Mouse (Mus musculus) heart, adult 2 months (tissue): Measurements from ENCODE around the gene Cdkn1c. TPM values are rescaled to one million over a fixed set of nuclear protein-coding genes. Genes with fewer than 3 reads are reported as not detected.

ENCODE experiments used
- DNase-seq, 2 experiments: peaks; one replicate each; pipeline ENCODE4 v3.0.0; 2021
- H3K27ac ChIP-seq: fragments of 200-600 bp; 2 replicates; pipeline ENCODE4 v1.8.1; 2022
- H3K27me3 ChIP-seq: fragments of 200-500 bp; 2 replicates; pipeline ENCODE4 v1.6.1; 2012; ENCODE audit warnings: mild to moderate bottlenecking, low read length, inconsistent platforms, mixed read lengths; ENCODE audit not compliant: control insufficient read depth, insufficient read depth
- H3K36me3 ChIP-seq: fragments of 200-500 bp; 2 replicates; pipeline ENCODE4 v1.6.1; 2012; ENCODE audit warnings: low read length, inconsistent platforms; ENCODE audit not compliant: control insufficient read depth, insufficient read depth
- H3K4me1 ChIP-seq: fragments of 200-500 bp; 2 replicates; pipeline ENCODE4 v1.6.1; 2011; ENCODE audit warnings: low read length; ENCODE audit not compliant: control insufficient read depth, insufficient read depth
- H3K4me3 ChIP-seq: fragments of 200-600 bp; 2 replicates; pipeline ENCODE4 v1.8.1; 2022
- H3K79me2 ChIP-seq: fragments of 200-500 bp; replicated peaks from 2 replicates; pipeline ENCODE4 v1.6.1; 2012; ENCODE audit warnings: mild to moderate bottlenecking, inconsistent platforms, low read length, moderate library complexity, mixed read lengths; ENCODE audit not compliant: control insufficient read depth, insufficient read depth
- H3K9ac ChIP-seq: fragments of 200-500 bp; 2 replicates; pipeline ENCODE4 v1.6.1; 2012; ENCODE audit warnings: low read depth, mild to moderate bottlenecking, control low read depth, inconsistent platforms, low read length, mixed read lengths
- CTCF ChIP-seq: fragments of 200-600 bp; IDR thresholded peaks from 2 replicates; pipeline ENCODE4 v1.8.1; 2022; ENCODE audit warnings: antibody characterized with exemption, mild to moderate bottlenecking, moderate library complexity
- EP300 ChIP-seq: fragments of 200-500 bp; IDR thresholded peaks from 2 replicates; pipeline ENCODE4 v1.6.1; 2011; ENCODE audit warnings: low read depth, low read length, control low read depth; ENCODE audit not compliant: insufficient read depth
- POLR2A ChIP-seq: fragments of 200-500 bp; IDR thresholded peaks from 2 replicates; pipeline ENCODE4 v1.6.1; 2011; ENCODE audit warnings: mild to moderate bottlenecking, low read depth, low read length, control low read depth; ENCODE audit not compliant: insufficient read depth
- WGBS: fragments of 180-500 bp; shearing (Covaris S2); methylation state at CpG from one replicate; pipeline ENCODE4 v1.1.7; 2018; 5-methylcytosine and 5-hydroxymethylcytosine counted together
- intact Hi-C: fragments of 180-260 bp; cut with DNase I; formaldehyde crosslinking; loops from one replicate; pipeline ENCODE4 v1.15.1; 2025
- polyA plus RNA-seq: library from polyadenylated mRNA; depleted of rRNA; stranded (reverse); fragments of >200 nt; gene quantifications from 2 replicates; pipeline ENCODE4 v1.2.3, GENCODE M21; 2012
- total RNA-seq, 2 experiments: library from RNA; stranded (reverse); gene quantifications; 2 replicates each; pipeline ENCODE4 v1.2.3; 2021

Gene Cdkn1c
- total and polyA plus RNA-seq, 3 experiments = 12.3 to 42.4 (median 33.9) TPM

DNA sequence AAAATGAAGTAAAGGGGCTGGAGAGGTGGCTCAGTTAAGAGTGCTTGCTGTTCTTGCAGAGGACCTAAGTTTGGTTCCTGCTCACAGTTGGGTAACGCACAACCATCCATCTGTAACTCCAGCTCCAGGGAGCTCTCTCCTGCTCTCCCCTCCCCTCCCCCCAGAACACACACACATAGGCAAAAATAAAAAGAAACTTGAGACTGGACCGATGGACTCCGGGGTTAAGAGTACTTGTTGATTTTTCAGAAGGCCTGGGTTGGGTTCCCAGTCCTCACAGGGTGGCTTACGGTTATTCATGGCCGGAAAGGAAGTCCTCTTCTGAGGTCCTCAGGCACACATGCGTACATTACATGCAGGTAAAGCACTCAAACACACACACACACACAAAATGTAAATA lies 43.1 kb upstream of the Cdkn1c start:
- no peak overlapping the region for H3K9ac ChIP-seq
- no peaks in the 10 kb centered on the region for H3K36me3 ChIP-seq
- peaks cover 7% of the 10 kb centered on the region for H3K27me3 ChIP-seq
- no peak overlapping the region for H3K4me3 ChIP-seq
- no peaks in the 10 kb centered on the region for H3K79me2 ChIP-seq
- H3K4me1 ChIP-seq = peaks cover 4% of the 10 kb centered on the region
- WGBS = 85% methylated on average over 6 of the region's 6 CpGs
- no peak overlapping the region for H3K27ac ChIP-seq
- intact Hi-C loops = no loop called here
- no peak for TF ChIP-seq CTCF
- no peak for TF ChIP-seq POLR2A
- TF ChIP-seq EP300 = no peak
- no peak for DNase-seq

DNA sequence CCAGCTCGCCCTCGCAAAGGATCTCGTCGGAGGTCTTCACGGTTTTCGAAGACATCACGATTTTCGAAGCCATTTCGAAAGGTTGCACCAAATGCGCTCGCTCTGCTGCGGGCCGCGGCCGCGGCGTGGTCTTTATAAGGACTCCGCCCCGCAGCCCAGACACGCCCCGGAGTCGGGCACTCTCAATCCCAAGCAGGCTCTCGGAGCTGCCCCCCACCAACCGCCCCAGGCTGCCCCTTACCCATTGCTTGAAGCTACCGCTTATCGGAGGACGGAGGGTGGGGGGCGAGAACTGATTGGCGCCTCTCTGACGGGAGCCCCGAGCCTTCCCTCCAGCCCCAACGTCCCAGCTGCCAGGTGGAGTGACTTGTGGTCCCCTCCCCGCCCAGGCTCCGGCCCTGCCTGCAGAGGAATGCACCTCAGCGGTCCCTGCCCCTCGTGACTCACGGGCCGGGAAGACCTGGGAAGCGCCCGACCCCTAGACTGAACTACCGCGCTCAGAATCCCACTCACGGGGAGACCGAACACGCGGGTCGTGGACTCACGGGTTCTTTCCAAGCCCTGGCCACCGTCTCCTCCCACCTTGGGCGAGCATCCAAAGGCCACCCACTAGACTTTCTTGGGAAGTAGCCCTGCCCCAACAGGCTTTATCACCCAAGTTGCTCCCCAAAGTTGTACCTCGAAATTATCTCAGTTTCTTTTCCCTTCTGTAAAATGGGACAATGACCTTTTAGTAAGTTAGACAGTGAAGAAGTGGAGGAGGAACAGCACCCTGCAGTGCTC lies 41.8 kb upstream of the Cdkn1c start, which contains the start of gene Phlda2:
Gene Phlda2 (minus strand): TSS at position 733 of the 783 bp plus-strand sequence.
- Histone ChIP-seq H3K36me3 (no peaks in the 10 kb centered on the region), H3K9ac (peak within 1 kb of the TSS; percentile 50; the same call in 1 of the 2 replicates), H3K27ac (no peak within 1 kb of the TSS), H3K4me1 (peaks cover 4% of the 10 kb centered on the region), H3K79me2 (no peaks in the 10 kb centered on the region), H3K4me3 (peak within 1 kb of the TSS; percentile 41), H3K27me3 (peaks cover 7% of the 10 kb centered on the region)
- intact Hi-C loops = no loop called here
- 1% methylated on average over 51 of the region's 51 CpGs for WGBS
- TF ChIP-seq POLR2A (no peak), EP300 (no peak), CTCF (no peak)
- DNase-seq = peak in 1 of 2 experiments; percentile 35

DNA sequence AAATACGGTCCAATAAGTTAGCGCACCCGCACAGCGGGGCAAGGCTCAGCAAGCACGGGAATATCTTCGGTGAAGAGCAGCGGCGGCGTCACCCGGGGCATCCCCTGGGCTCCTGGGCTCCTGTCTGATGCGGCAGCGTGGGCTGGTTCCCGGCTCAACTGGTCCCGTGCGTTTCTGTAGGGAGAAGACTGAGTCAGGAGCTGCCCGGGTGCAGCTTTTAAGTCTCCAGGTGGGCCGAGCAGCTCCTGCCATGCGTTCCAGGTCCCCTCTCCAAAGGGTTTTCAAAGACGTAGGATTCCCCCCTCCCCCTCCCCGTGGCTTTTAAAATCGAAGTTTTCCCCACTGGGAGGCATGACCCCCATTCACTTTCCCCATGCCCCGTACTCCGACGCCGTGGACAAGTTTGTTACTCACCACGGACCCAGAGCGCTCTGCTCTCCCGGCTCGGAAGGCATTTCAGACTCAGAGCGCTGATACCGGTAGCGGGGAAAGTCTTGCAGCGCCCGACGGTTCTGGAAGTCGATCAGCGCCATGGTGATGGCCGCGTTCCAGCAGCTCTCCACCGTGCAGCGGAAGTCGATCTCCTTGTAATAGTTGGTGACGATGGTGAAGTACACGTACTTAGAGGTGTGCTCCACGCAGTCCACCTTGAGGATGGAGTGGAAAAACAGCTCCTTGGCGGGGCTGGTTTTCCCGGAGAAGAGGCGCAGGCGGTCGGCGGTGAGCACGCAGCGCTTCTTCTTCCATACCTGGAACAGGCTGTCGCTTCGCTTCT lies 41.0 kb upstream of the Cdkn1c start:
- H3K27ac ChIP-seq = no peak overlapping the region
- H3K4me1 ChIP-seq = peaks cover 4% of the 10 kb centered on the region
- H3K79me2 ChIP-seq = no peaks in the 10 kb centered on the region
- TF ChIP-seq EP300 (no peak), CTCF (no peak), POLR2A (no peak)
- intact Hi-C loops = no loop called here
- H3K36me3 ChIP-seq = no peaks in the 10 kb centered on the region
- H3K4me3 ChIP-seq = peak overlapping the region; percentile 41
- H3K27me3 ChIP-seq = peaks cover 7% of the 10 kb centered on the region
- DNase-seq = peak; percentile 56 to 69
- H3K9ac ChIP-seq = peak overlapping the region; percentile 50; the same call in 1 of the 2 replicates
- WGBS = 3% methylated on average over 55 of the region's 55 CpGs

DNA sequence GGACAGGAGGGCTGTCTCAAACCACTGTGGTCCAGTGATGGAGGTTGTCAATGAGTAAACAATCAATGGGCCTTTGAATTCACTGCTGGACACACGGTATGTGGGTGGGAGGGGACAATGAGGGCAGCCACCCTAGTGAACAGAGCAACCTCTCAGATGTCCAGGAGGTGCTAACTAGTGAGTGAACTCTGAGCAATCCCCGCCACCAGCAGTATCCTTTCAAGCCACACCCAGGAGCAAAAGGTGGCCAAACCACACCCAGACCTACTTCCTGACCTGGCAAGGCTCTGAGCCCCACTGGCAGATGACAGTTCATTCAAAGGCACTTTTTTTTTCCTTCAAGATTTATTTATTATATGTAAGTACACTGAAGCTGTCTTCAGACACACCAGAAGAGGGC lies 40.1 kb upstream of the Cdkn1c start:
- peaks cover 4% of the 10 kb centered on the region for H3K4me1 ChIP-seq
- no peak for TF ChIP-seq CTCF
- TF ChIP-seq POLR2A = no peak
- TF ChIP-seq EP300 = no peak
- H3K4me3 ChIP-seq = no peak overlapping the region
- H3K27ac ChIP-seq = no peak overlapping the region
- DNase-seq = no peak
- no peaks in the 10 kb centered on the region for H3K79me2 ChIP-seq
- WGBS = 57% methylated on average over 2 of the region's 2 CpGs
- intact Hi-C loops = no loop called here
- H3K36me3 ChIP-seq = no peaks in the 10 kb centered on the region
- H3K9ac ChIP-seq = no peak overlapping the region
- peaks cover 7% of the 10 kb centered on the region for H3K27me3 ChIP-seq

DNA sequence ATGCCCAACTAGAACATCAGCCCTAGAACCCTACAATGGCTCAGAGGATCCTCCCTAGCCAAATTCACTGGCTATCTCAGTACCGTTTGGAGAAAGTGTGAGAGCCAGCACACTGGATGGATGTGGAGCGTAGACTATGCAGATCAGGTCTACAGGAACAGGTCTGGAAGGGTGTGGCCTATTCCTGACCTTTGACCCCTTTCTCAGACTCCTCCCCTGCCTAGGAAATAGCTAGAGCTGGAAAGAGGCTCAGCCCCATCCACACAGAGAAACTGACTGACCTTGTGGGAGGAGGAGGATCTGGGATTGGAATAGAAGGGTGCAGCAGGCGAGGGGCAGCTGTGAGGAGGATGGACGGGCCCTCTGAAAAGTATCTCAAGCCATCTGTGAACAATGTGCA lies 37.7 kb upstream of the Cdkn1c start:
- Histone ChIP-seq H3K27ac (no peak overlapping the region), H3K36me3 (no peaks in the 10 kb centered on the region), H3K9ac (no peak overlapping the region), H3K79me2 (no peaks in the 10 kb centered on the region), H3K27me3 (peaks cover 7% of the 10 kb centered on the region), H3K4me3 (no peak overlapping the region), H3K4me1 (peaks cover 4% of the 10 kb centered on the region)
- intact Hi-C loops = no loop called here
- no peak for TF ChIP-seq EP300
- DNase-seq = no peak
- 93% methylated on average over 4 of the region's 4 CpGs for WGBS
